30 mouse cellular contexts compared by ENCODE assay signal in the genomic region with DNA sequence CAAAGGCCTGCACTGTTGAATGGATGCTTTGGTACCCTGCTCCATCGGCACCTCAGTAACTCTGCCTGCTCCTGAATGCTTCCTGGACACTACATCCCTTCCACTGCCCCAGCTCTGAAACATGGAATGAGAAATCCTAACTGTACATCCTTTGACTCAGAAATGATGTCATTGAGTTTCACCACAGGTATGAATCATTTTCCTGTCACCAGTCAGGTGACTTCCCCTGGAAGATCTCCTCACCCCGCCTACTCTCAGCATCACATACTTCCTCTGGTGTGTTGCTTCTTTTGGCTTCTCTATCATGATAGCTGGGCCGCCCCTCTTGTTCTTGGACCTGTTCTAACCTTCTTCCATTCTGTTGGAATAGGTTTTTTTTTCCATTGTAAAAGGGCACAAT. TPM values are rescaled to one million over a fixed set of nuclear protein-coding genes. Genes with fewer than 3 reads are reported as not detected.
DNase-seq lines count a peak whose midpoint lies in the region; ATAC-seq and TF ChIP-seq lines count a peak whose summit lies in the region.
"Had no signal": no experiment of that assay in that cellular context is flagged by ENCODE, and none has a peak within 500 bp of the region (broad histone marks: within the 10 kb centered on the region; RNA-seq: fewer than 3 reads in every experiment).

No protein-coding gene starts in this region.

- peak; percentile 32 for ATAC-seq in inflammation-experienced regulatory T-cells, adult 6 months
- ATAC-seq: forebrain, embryonic 13.5 days had no signal

- H3K79me3 ChIP-seq in C2C12 (ENCODE audit: low read depth) = no peaks in the 10 kb centered on the region

- DNase-seq in 3134 (ENCODE audit: extremely low read depth, insufficient read length, low spot score) (peak; percentile 52), NIH3T3 (ENCODE audit: low read depth) (peak; percentile 57)
- no peak for DNase-seq in thymus, postnatal 36 days
- DNase-seq in thymus, postnatal 10 days (ENCODE audit: low spot score in 2 of 2) = no peak
- no peak for DNase-seq in cerebellum, adult 9-11 months
- DNase-seq: adrenal gland, adult 2 months; cerebellum, adult 8-10 months; cerebellum, postnatal 36 days; gastrocnemius, postnatal 10 days; kidney, adult 11 months; kidney, postnatal 25 days; lung, embryonic 14.5 days; right cerebral cortex, postnatal 4 days; thymus, adult 18-20 months had no signal

- H3K4me3 ChIP-seq in C2C12 (ENCODE audit: insufficient read depth, poor library complexity, severe bottlenecking) = no peak overlapping the region
- H3K4me3 ChIP-seq: forebrain, embryonic 13.5 days; heart, embryonic 15.5 days; kidney, embryonic 15.5 days; layer of hippocampus, adult 2 months; limb, embryonic 10.5 days; limb, embryonic 15.5 days; neural tube, embryonic 13.5 days had no signal

- no peaks in the 10 kb centered on the region for H3K79me2 ChIP-seq in C2C12 (ENCODE audit: control insufficient read depth, insufficient read depth)

- TF ChIP-seq CTCF in C2C12 (IDR thresholded peaks at IDR 0.05; ENCODE audit: control insufficient read depth, insufficient read depth, insufficient read length) = no peak

- no peak overlapping the region for H3ac ChIP-seq in C2C12 (ENCODE audit: control insufficient read depth, insufficient read length, low read depth)

- H3K27me3 ChIP-seq in C2C12 (ENCODE audit: control insufficient read depth, insufficient read depth, insufficient read length) = no peaks in the 10 kb centered on the region
- H3K27me3 ChIP-seq: forebrain, embryonic 13.5 days; heart, embryonic 15.5 days; kidney, embryonic 15.5 days; limb, embryonic 15.5 days; neural tube, embryonic 13.5 days had no signal

- no peaks in the 10 kb centered on the region for H3K36me3 ChIP-seq in C2C12 (ENCODE audit: control insufficient read depth, insufficient read depth)
- H3K36me3 ChIP-seq: heart, embryonic 15.5 days; kidney, embryonic 15.5 days; limb, embryonic 10.5 days; limb, embryonic 15.5 days; neural tube, embryonic 13.5 days had no signal

TF ChIP-seq in C2C12, 6 proteins besides CTCF, POLR2A, EP300 and RAD21:
- TF ChIP-seq MYOG (IDR thresholded peaks at IDR 0.05; ENCODE audit: control insufficient read depth, extremely low read depth, insufficient read length) = no peak
- peak; percentile 59 for TF ChIP-seq CEBPB (IDR thresholded peaks at IDR 0.05; ENCODE audit: low read depth)
- TF ChIP-seq MYOD1 (IDR thresholded peaks at IDR 0.05; ENCODE audit: control insufficient read depth, insufficient read length, low read depth) = no peak
- peak; percentile 86 for TF ChIP-seq USF1 (IDR thresholded peaks at IDR 0.05; ENCODE audit: low read depth)
- no peak for TF ChIP-seq MAX (IDR thresholded peaks at IDR 0.05)
- no peak for TF ChIP-seq FOSL1 (IDR thresholded peaks at IDR 0.05; ENCODE audit: insufficient read depth, low read length, poor library complexity, severe bottlenecking)

RNA-seq across cellular contexts. Expression of a gene that starts 4.0 kb away (rescaled TPM):
- not detected for polyA plus RNA-seq in C2C12 (2012; fragmentation: generic; extraction: Trizol)
- not detected for polyA plus RNA-seq in inflammation-experienced regulatory T-cells, adult 6 months (2017; shearing (Covaris generic))
- polyA plus RNA-seq: adrenal gland, adult 2 months; embryonic facial prominence, embryonic 11.5 days; forebrain, embryonic 13.5 days; heart, embryonic 15.5 days; hindbrain, embryonic 11.5 days; kidney, embryonic 15.5 days; limb, embryonic 10.5 days; limb, embryonic 15.5 days; liver, embryonic 14.5 days; lung, embryonic 14.5 days; midbrain, embryonic 11.5 days; midbrain, postnatal 0 days; neural tube, embryonic 13.5 days; spleen, adult 2 months; stomach, postnatal 0 days had no signal

RNA-seq across cellular contexts. Expression of a gene that starts 9.1 kb away (rescaled TPM):
- polyA plus RNA-seq in C2C12 (2012; fragmentation: generic; extraction: Trizol) = not detected
- not detected for polyA plus RNA-seq in inflammation-experienced regulatory T-cells, adult 6 months (2017; shearing (Covaris generic))
- polyA plus RNA-seq: adrenal gland, adult 2 months; embryonic facial prominence, embryonic 11.5 days; forebrain, embryonic 13.5 days; heart, embryonic 15.5 days; hindbrain, embryonic 11.5 days; kidney, embryonic 15.5 days; limb, embryonic 10.5 days; limb, embryonic 15.5 days; liver, embryonic 14.5 days; lung, embryonic 14.5 days; midbrain, embryonic 11.5 days; midbrain, postnatal 0 days; neural tube, embryonic 13.5 days; spleen, adult 2 months; stomach, postnatal 0 days had no signal

RNA-seq across cellular contexts. Expression of a gene that starts 16.5 kb away (rescaled TPM):
- polyA plus RNA-seq in C2C12 (2012; fragmentation: generic; extraction: Trizol) = not detected
- not detected for polyA plus RNA-seq in inflammation-experienced regulatory T-cells, adult 6 months (2017; shearing (Covaris generic))
- polyA plus RNA-seq: adrenal gland, adult 2 months; embryonic facial prominence, embryonic 11.5 days; forebrain, embryonic 13.5 days; heart, embryonic 15.5 days; hindbrain, embryonic 11.5 days; limb, embryonic 10.5 days; limb, embryonic 15.5 days; liver, embryonic 14.5 days; lung, embryonic 14.5 days; midbrain, embryonic 11.5 days; midbrain, postnatal 0 days; neural tube, embryonic 13.5 days; spleen, adult 2 months; stomach, postnatal 0 days had no signal

RNA-seq across cellular contexts. Expression of a gene that starts 30.6 kb away (rescaled TPM):
- polyA plus RNA-seq in C2C12 (2012; fragmentation: generic; extraction: Trizol) = not detected
- not detected for polyA plus RNA-seq in inflammation-experienced regulatory T-cells, adult 6 months (2017; shearing (Covaris generic))
- polyA plus RNA-seq: adrenal gland, adult 2 months; embryonic facial prominence, embryonic 11.5 days; forebrain, embryonic 13.5 days; heart, embryonic 15.5 days; hindbrain, embryonic 11.5 days; kidney, embryonic 15.5 days; limb, embryonic 10.5 days; limb, embryonic 15.5 days; liver, embryonic 14.5 days; lung, embryonic 14.5 days; midbrain, embryonic 11.5 days; midbrain, postnatal 0 days; neural tube, embryonic 13.5 days; spleen, adult 2 months; stomach, postnatal 0 days had no signal

RNA-seq across cellular contexts. Expression of a gene that starts 37.2 kb away (rescaled TPM):
- 0.57 TPM for polyA plus RNA-seq in C2C12 (2012; fragmentation: generic; extraction: Trizol)
- polyA plus RNA-seq in inflammation-experienced regulatory T-cells, adult 6 months (2017; shearing (Covaris generic)) = not detected
- polyA plus RNA-seq: adrenal gland, adult 2 months; embryonic facial prominence, embryonic 11.5 days; forebrain, embryonic 13.5 days; heart, embryonic 15.5 days; hindbrain, embryonic 11.5 days; limb, embryonic 10.5 days; limb, embryonic 15.5 days; liver, embryonic 14.5 days; lung, embryonic 14.5 days; midbrain, embryonic 11.5 days; midbrain, postnatal 0 days; neural tube, embryonic 13.5 days; spleen, adult 2 months; stomach, postnatal 0 days had no signal

Comparison
In these comparisons a context has a peak if more than half of its experiments do, and no peak if none do; other contexts are left out.
1. DNase-seq: peak in 3134 (single experiment) and NIH3T3 (single experiment); none in thymus, postnatal 36 days (0 of 2), thymus, postnatal 10 days (0 of 2) and cerebellum, adult 9-11 months (single experiment).